Mouse (Mus musculus) limb, embryonic 13.5 days (tissue): ENCODE data around the gene Olfr273. TPM values are rescaled to one million over a fixed set of nuclear protein-coding genes. Genes with fewer than 3 reads are reported as not detected.
"Not testable (repeated sequence)": the region's sequence is repeated elsewhere in the genome, so short reads cannot be mapped to it uniquely, and the experiment has no call there.

ENCODE experiments used
- ATAC-seq: fragments of 200-750 bp; cut with Nextera tagmentation; 2 replicates; pipeline ENCODE4 v1.8.0; 2017; ENCODE audit warnings: low read depth, moderate number of reproducible peaks, moderate TSS enrichment; ENCODE audit not compliant: low FRiP score
- H3K27ac ChIP-seq: fragments of 300-500 bp; sonication (generic); 2 replicates; pipeline ENCODE4 v1.5.1; 2015; ENCODE audit warnings: inconsistent platforms, mild to moderate bottlenecking, moderate library complexity
- H3K27me3 ChIP-seq: fragments of 300-500 bp; sonication (generic); 2 replicates; pipeline ENCODE4 v1.6.1; 2015; ENCODE audit warnings: mild to moderate bottlenecking, inconsistent platforms
- H3K36me3 ChIP-seq: fragments of 300-500 bp; sonication (generic); 2 replicates; pipeline ENCODE4 v1.6.1; 2015; ENCODE audit warnings: inconsistent platforms, mild to moderate bottlenecking, moderate library complexity
- H3K4me1 ChIP-seq: fragments of 300-500 bp; sonication (generic); 2 replicates; pipeline ENCODE4 v1.6.1; 2015; ENCODE audit warnings: inconsistent platforms
- H3K4me2 ChIP-seq: fragments of 300-500 bp; sonication (generic); replicated peaks from 2 replicates; pipeline ENCODE4 v1.6.1; 2015; ENCODE audit warnings: inconsistent platforms, mild to moderate bottlenecking, moderate library complexity
- H3K4me3 ChIP-seq: fragments of 300-500 bp; sonication (generic); 2 replicates; pipeline ENCODE4 v1.5.1; 2015; ENCODE audit warnings: moderate library complexity, mild to moderate bottlenecking, inconsistent platforms
- H3K9ac ChIP-seq: fragments of 300-500 bp; sonication (generic); 2 replicates; pipeline ENCODE4 v1.6.1; 2015; ENCODE audit warnings: mild to moderate bottlenecking, inconsistent platforms
- H3K9me3 ChIP-seq: fragments of 300-500 bp; sonication (generic); 2 replicates; pipeline ENCODE4 v1.6.1; 2016; ENCODE audit warnings: inconsistent platforms
- WGBS: fragments of 180-500 bp; shearing (Covaris S2); methylation state at CpG from one replicate; pipeline ENCODE4 v1.1.7; 2015; 5-methylcytosine and 5-hydroxymethylcytosine counted together
- polyA plus RNA-seq: library from polyadenylated mRNA; unstranded; fragments of >200 nt; fragmentation: Nextera tagmentation; extraction: Ambion mirVana; gene quantifications from 2 replicates; pipeline ENCODE4 v1.2.1, GENCODE M21; 2015

Gene Olfr273
- not detected in 2 replicates for polyA plus RNA-seq

DNA sequence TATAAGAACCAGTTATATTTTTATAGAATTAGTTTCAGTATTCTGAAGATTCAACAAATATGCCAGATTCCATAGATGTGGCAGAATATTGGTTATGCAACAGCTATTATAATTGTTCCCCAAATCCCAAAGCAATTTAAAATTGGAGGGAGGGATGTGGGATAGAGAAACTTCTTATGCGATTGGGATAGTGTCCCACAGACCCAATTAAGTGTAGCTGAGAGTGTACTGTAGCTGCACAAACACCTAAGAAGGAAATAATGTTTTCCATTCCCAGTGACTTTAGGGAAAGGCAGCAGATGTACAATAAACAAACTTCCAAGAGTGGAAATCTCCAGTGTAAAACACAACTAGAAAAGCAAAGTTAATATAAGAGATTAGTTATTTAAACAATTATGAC, at the start of gene Olfr273:
TSS of gene Olfr273 (minus strand) at position 101 of the 400 bp plus-strand sequence.
- no peaks in the 10 kb centered on the region for H3K36me3 ChIP-seq
- H3K9me3 ChIP-seq, result no peaks in the 10 kb centered on the region
- no peaks in the 10 kb centered on the region for H3K27me3 ChIP-seq
- H3K4me2 ChIP-seq, result no peak within 1 kb of the TSS
- ATAC-seq, result no peak
- no peak within 1 kb of the TSS for H3K4me3 ChIP-seq
- no peak within 1 kb of the TSS for H3K9ac ChIP-seq
- no peak within 1 kb of the TSS for H3K27ac ChIP-seq
- 62% methylated on average over 1 of the region's 1 CpGs for WGBS
- H3K4me1 ChIP-seq, result no peaks in the 10 kb centered on the region

DNA sequence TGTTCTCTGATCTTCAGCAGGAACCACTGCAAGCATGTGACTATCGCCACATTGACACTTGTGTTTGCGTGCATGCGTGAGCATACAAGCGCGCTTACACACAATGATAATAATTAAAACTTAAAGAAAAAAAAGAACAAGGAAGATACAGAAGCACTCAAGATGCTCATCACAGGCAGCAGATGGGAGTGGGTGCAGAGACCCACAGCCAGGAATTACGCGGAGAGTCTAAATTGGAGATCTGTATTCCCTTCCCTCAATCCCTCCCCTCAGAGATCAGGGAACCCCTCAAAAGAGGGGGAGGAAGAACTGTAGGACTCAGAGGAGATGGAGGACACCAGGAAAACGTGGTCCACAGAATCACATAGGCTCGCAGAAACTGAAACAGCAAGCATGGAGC, 5.1 kb upstream of the Olfr273 start:
- H3K4me1 ChIP-seq, result no peaks in the 10 kb centered on the region
- no peak for ATAC-seq
- WGBS, result 92% methylated on average over 9 of the region's 9 CpGs

DNA sequence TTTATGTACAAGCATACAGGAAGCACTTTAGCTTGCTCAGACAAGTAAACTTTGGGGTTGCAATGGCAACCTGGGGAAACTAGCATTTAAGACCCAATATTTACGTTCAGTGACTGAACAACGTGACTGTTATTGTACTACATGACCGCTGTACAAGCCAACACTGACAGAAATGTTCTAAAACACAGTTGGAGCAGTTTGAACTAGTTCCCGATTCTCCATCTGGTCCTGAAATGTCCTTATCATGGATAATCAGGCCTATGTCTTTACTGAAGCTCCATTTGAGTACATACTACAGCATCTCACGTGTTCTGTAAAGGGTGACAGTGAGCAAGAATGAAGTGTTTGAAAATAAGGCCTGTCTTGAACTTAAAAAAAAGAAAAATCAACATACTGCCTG, 9.4 kb downstream of the Olfr273 start:
- 79% methylated on average over 5 of the region's 5 CpGs for WGBS
- Histone ChIP-seq H3K27ac (no peak overlapping the region), H3K4me3 (no peak overlapping the region), H3K9ac (no peak overlapping the region), H3K27me3 (no peaks in the 10 kb centered on the region), H3K4me2 (no peak overlapping the region), H3K4me1 (no peaks in the 10 kb centered on the region), H3K36me3 (no peaks in the 10 kb centered on the region), H3K9me3 (no peaks in the 10 kb centered on the region)
- no peak for ATAC-seq

More for the DNA sequence above, 5.1 kb upstream of the Olfr273 start:
- no peak overlapping the region for H3K4me3 ChIP-seq
- H3K36me3 ChIP-seq, result no peaks in the 10 kb centered on the region
- no peaks in the 10 kb centered on the region for H3K9me3 ChIP-seq
- H3K27ac ChIP-seq, result no peak overlapping the region
- no peaks in the 10 kb centered on the region for H3K27me3 ChIP-seq
- H3K9ac ChIP-seq, result no peak overlapping the region
- H3K4me2 ChIP-seq, result no peak overlapping the region

DNA sequence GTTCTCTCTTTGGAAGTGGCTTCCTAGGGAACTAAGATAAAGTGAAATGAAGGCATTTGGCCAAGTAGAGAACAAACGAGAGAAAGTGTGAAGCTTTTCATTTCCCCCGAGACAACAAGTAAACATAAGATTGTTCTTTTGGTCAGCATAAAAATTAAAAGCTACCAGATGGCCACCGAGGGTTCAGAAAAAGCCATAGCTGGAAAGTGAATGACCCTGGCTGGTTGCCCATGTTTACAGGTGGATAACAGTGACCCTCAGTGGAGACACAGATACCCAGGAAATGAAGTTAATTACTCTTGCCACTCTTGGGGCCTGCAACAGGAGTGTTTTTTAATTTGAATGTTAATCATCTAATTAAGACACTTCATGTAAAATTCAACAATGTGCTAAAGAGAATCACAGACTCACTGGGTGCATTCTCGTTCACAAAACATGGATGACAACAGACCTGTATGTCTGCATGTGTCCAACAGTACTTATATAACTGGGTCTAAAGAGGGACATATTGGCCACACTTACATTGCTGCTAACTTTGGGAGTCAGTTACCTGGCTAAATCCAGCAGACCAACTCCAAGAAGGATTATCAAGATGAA, 9.9 kb downstream of the Olfr273 start:
- no peaks in the 10 kb centered on the region for H3K36me3 ChIP-seq
- 32% methylated on average over 4 of the region's 4 CpGs for WGBS
- H3K4me3 ChIP-seq, result no peak overlapping the region
- no peak overlapping the region for H3K9ac ChIP-seq
- no peaks in the 10 kb centered on the region for H3K27me3 ChIP-seq
- H3K4me1 ChIP-seq, result no peaks in the 10 kb centered on the region
- no peaks in the 10 kb centered on the region for H3K9me3 ChIP-seq
- no peak overlapping the region for H3K4me2 ChIP-seq
- ATAC-seq, result no peak
- no peak overlapping the region for H3K27ac ChIP-seq

DNA sequence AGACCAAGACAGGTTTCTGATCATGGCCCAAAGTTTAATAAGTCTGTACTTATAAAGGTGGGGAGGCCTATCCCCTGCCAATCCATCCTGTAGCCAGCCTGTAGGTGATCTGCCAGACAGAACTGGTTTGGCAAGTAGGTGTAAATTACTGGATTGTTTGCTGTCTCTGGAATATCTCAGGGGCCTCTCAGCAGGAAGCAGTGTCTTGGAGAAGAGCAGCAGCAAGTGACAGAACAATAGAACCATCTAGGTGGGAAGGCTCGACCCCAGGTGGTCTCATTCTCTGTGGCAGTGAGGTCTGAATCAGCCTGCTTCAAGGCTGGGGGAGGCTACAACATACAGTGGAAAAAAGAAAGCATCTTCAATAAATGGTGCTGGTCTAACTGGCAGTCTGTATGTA, 13.6 kb downstream of the Olfr273 start:
- not testable (repeated sequence) for H3K4me3 ChIP-seq, H3K36me3 ChIP-seq, H3K4me1 ChIP-seq, ATAC-seq, H3K9me3 ChIP-seq, H3K27me3 ChIP-seq, H3K9ac ChIP-seq, H3K27ac ChIP-seq, H3K4me2 ChIP-seq
- 37% methylated on average over 1 of the region's 1 CpGs for WGBS

DNA sequence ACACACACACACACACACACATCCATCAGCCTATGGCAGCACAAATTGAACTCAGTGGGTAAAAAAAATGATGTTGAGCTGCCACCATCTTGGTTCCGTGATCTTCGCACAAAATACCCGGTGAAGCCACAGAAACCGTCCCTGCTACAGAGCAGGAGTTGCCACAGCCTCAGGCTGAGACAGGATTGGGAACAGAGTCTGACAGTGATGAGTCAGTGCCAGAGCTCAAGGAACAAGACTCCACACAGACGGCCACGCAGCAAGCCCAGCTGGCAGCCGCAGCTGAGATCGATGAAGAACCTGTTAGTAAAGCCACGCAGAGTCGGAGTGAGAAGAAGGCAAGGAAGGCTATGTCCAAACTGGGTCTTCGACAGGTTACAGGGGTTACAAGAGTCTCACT, 37.7 kb downstream of the Olfr273 start:
- 93% methylated on average over 11 of the region's 11 CpGs for WGBS
- H3K9ac ChIP-seq, result no peak overlapping the region
- no peaks in the 10 kb centered on the region for H3K4me1 ChIP-seq
- H3K36me3 ChIP-seq, result no peaks in the 10 kb centered on the region
- no peak overlapping the region for H3K27ac ChIP-seq
- no peak overlapping the region for H3K4me3 ChIP-seq
- H3K27me3 ChIP-seq, result no peaks in the 10 kb centered on the region
- ATAC-seq, result no peak
- no peaks in the 10 kb centered on the region for H3K9me3 ChIP-seq
- H3K4me2 ChIP-seq, result no peak overlapping the region

DNA sequence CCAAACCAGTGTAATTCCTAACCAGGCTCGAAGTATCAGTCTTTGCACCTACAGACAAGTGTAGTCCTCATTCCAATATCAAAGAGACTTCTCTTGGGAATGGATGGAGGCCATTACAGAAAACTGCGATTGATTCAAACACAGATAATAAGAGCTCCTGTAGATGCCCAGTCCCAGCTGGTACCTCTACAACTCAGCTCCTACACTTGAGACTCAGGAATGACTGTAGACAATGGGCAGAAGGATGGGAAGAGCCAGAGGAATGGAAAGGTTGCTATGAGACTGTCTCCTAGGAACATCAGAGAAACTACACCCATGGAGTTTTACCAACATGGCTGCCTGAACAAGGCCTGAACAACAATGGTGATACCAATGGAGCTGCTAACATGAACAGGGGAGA, 44.7 kb downstream of the Olfr273 start, which contains the start of gene Olfr275:
TSS of gene Olfr275 (plus strand) at position 301 of the 400 bp plus-strand sequence.
- no peak within 1 kb of the TSS for H3K4me2 ChIP-seq
- no peaks in the 10 kb centered on the region for H3K27me3 ChIP-seq
- 82% methylated on average over 2 of the region's 2 CpGs for WGBS
- no peak within 1 kb of the TSS for H3K4me3 ChIP-seq
- no peaks in the 10 kb centered on the region for H3K36me3 ChIP-seq
- ATAC-seq, result no peak
- no peaks in the 10 kb centered on the region for H3K9me3 ChIP-seq
- no peaks in the 10 kb centered on the region for H3K4me1 ChIP-seq
- no peak within 1 kb of the TSS for H3K27ac ChIP-seq
- H3K9ac ChIP-seq, result no peak within 1 kb of the TSS

DNA sequence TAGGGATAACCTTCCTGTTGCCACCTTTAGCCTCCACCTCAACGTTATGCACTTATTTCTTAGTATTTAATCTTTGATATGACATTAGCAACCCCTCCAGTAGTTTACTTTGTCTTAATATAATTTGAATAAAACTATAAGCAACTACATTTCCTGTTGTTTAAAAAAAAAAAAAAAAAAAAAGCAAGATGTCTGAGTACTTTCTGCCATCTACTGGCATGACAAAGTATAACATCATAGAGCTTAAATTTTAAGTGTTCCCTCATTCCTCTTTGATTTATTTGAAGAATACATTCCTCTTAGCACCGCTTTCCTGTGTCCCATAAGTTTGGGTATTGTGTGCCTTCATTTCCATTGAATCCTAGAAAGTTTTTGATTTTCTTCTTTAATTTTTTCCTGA, 47.2 kb downstream of the Olfr273 start:
- ATAC-seq, result no peak
- H3K36me3 ChIP-seq, result no peaks in the 10 kb centered on the region
- no peak overlapping the region for H3K4me2 ChIP-seq
- no peak overlapping the region for H3K4me3 ChIP-seq
- H3K4me1 ChIP-seq, result no peaks in the 10 kb centered on the region
- no peak overlapping the region for H3K27ac ChIP-seq
- H3K27me3 ChIP-seq, result no peaks in the 10 kb centered on the region
- WGBS, result 31% methylated on average over 2 of the region's 2 CpGs
- no peaks in the 10 kb centered on the region for H3K9me3 ChIP-seq
- H3K9ac ChIP-seq, result no peak overlapping the region

Other genes starting within 250 kb of the Olfr273 start
- not detected in 2 replicates for gene Olfr275, start 44.6 kb downstream of the Olfr273 start, polyA plus RNA-seq
- not detected in 2 replicates for gene Olfr272, start 59.9 kb upstream of the Olfr273 start, polyA plus RNA-seq
- not detected in 2 replicates for gene Olfr270, start 105.3 kb upstream of the Olfr273 start, polyA plus RNA-seq
- not detected in 2 replicates for gene Nipsnap3a, start 130.0 kb upstream of the Olfr273 start, polyA plus RNA-seq
- 55.9 and 56.4 TPM in 2 replicates for gene Nipsnap3b, start 152.6 kb upstream of the Olfr273 start, polyA plus RNA-seq